Mouse (Mus musculus) lung, adult 2 months (tissue): Measurements from ENCODE around the gene Eif2ak2. TPM values are rescaled to one million over a fixed set of nuclear protein-coding genes. Genes with fewer than 3 reads are reported as not detected.

Experiments used
- DNase-seq: peaks from one replicate; pipeline ENCODE4 v3.0.0; 2022
- H3K4me1 ChIP-seq: fragments of 200-500 bp; 2 replicates; pipeline ENCODE4 v1.6.1; 2011; ENCODE audit warnings: low read length; ENCODE audit not compliant: control insufficient read depth, insufficient read depth
- H3K4me3 ChIP-seq: fragments of 200-500 bp; replicated peaks from 2 replicates; pipeline ENCODE3; 2011; ENCODE audit warnings: low read depth, mild to moderate bottlenecking, control low read depth, low read length; ENCODE audit errors: extremely low read depth
- CTCF ChIP-seq: fragments of 200-500 bp; IDR thresholded peaks from 2 replicates; pipeline ENCODE4 v1.5.1; 2011; ENCODE audit warnings: mild to moderate bottlenecking, low read length, control low read depth; ENCODE audit not compliant: insufficient read depth
- POLR2A ChIP-seq: fragments of 200-500 bp; IDR thresholded peaks from 2 replicates; pipeline ENCODE4 v1.6.1; 2011; ENCODE audit warnings: low read depth, mild to moderate bottlenecking, control low read depth, low read length, borderline replicate concordance; ENCODE audit errors: extremely low read depth
- WGBS: fragments of 180-500 bp; shearing (Covaris S2); methylation state at CpG from one replicate; pipeline ENCODE4 v1.1.7; 2018; 5-methylcytosine and 5-hydroxymethylcytosine counted together
- polyA plus RNA-seq: library from polyadenylated mRNA; depleted of rRNA; stranded (reverse); fragments of >200 nt; gene quantifications from 2 replicates; pipeline ENCODE4 v1.2.3, GENCODE M21; 2012; rRNA removed

Eif2ak2 gene
- polyA plus RNA-seq, 1 experiment = 7.5 TPM

DNA sequence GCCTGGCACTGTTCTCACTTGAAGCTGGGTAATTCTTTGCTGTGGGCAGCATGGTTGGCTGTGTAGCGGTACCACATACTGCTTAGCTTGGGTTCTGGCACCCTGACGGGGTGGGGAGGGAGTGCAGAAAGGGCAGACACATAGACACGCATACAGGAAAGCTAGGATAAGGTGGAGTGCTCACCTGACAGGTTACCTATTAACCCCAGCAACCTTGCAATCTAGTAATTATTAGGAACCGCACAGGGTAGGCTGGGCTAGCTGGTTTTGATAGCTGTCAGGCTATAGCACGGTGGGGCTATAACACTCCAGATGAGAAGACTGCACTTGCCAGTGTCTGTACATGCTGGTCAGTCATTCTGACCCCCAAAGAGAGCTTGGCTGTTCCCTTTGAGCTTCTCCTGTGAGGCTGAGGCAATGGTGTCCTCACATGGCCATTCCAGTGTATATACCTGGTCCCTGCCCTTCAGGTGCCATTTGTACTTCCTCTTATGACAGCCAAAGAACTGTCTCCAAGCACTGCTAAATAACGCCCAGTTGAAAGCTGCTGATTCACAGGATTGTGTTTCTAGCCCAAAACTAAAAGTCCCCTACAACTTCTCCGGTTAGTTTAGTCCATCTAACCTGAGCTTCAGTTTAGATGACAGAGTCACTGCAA is 40.0 kb downstream of the Eif2ak2 start:
- TF ChIP-seq CTCF = no peak
- TF ChIP-seq POLR2A = no peak
- no peak for DNase-seq
- no peak overlapping the region for H3K4me3 ChIP-seq
- H3K4me1 ChIP-seq = no peaks in the 10 kb centered on the region
- WGBS = 85% methylated on average over 7 of the region's 7 CpGs

- peak overlapping the region; percentile 77 for H3K4me3 ChIP-seq
- 21% methylated on average over 2 of the region's 2 CpGs for WGBS
- H3K4me1 ChIP-seq = no peaks in the 10 kb centered on the region
- no peak for TF ChIP-seq POLR2A
- no peak for TF ChIP-seq CTCF
- DNase-seq = no peak
These were observed 46.3 kb downstream of the Eif2ak2 start for GRCm38 (mm10) chr17:78836056-78836455.

GRCm38 (mm10) chr17:78834856-78835835 is 47.2 kb downstream of the Eif2ak2 start, which contains the start of the genes Heatr5b and Gpatch11:
Gene Heatr5b (minus strand): TSS chr17:78835364.
Gene Gpatch11 (plus strand): TSS chr17:78835567.
- Histone ChIP-seq H3K4me1 (no peaks in the 10 kb centered on the region), H3K4me3 (peak within 1 kb of the TSS; percentile 85)
- WGBS = under 1% methylated on average over 81 of the region's 81 CpGs
- peak; percentile 94 for DNase-seq
- TF ChIP-seq POLR2A (peak; percentile 85; the same call in 1 of the 2 replicates), CTCF (no peak)

GRCm38 (mm10) chr17:78824346-78824745 is 58.0 kb downstream of the Eif2ak2 start:
- no peak for DNase-seq
- 81% methylated on average over 13 of the region's 13 CpGs for WGBS
- Histone ChIP-seq H3K4me1 (no peaks in the 10 kb centered on the region), H3K4me3 (no peak overlapping the region)
- TF ChIP-seq POLR2A = no peak
- no peak for TF ChIP-seq CTCF

GRCm38 (mm10) chr17:78809582-78809981 is 72.8 kb downstream of the Eif2ak2 start:
- TF ChIP-seq CTCF = no peak
- TF ChIP-seq POLR2A = no peak
- Histone ChIP-seq H3K4me1 (no peaks in the 10 kb centered on the region), H3K4me3 (no peak overlapping the region)
- WGBS = 92% methylated on average over 3 of the region's 3 CpGs
- no peak for DNase-seq

DNA sequence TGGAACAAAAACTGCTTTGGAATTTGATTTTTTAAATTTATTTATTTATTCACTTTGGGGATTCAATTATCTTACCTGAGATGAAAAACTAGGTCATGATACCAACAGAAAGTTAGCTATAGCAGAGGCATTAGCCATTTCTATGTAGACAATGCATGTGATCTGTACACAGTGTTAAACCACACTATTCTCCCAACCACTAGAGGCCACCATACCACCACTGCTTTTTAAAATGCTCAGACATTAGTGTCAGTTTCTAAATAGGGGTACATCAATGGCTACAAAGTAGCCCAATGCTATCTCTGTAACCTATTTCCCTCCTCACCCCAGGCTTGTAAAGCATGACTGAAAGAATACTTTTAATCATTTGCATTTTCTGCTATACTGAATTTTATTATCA is 73.4 kb downstream of the Eif2ak2 start:
- H3K4me3 ChIP-seq = no peak overlapping the region
- no peak for DNase-seq
- TF ChIP-seq POLR2A (no peak), CTCF (no peak)
- no peaks in the 10 kb centered on the region for H3K4me1 ChIP-seq

Other genes starting within 250 kb of the Eif2ak2 start
- gene Strn, start 145.4 kb downstream of the Eif2ak2 start, polyA plus RNA-seq = 7.2 and 9.6 TPM in 2 replicates
- 17.7 and 24.2 TPM in 2 replicates for gene Heatr5b, start 47.2 kb downstream of the Eif2ak2 start, polyA plus RNA-seq
- gene Gpatch11, start 47.0 kb downstream of the Eif2ak2 start, polyA plus RNA-seq = 7.3 and 12.6 TPM in 2 replicates
- not detected in 2 replicates for gene Sult6b1, start 24.4 kb upstream of the Eif2ak2 start, polyA plus RNA-seq
- 4.0 and 7.4 TPM in 2 replicates for gene Cebpzos, start 33.9 kb upstream of the Eif2ak2 start, polyA plus RNA-seq
- 3.2 and 6.0 TPM in 2 replicates for gene Cebpz, start 54.5 kb upstream of the Eif2ak2 start, polyA plus RNA-seq
- 4.9 and 9.2 TPM in 2 replicates for gene Ndufaf7, start 54.6 kb upstream of the Eif2ak2 start, polyA plus RNA-seq
- 11.7 and 19.0 TPM in 2 replicates for gene Prkd3, start 138.2 kb upstream of the Eif2ak2 start, polyA plus RNA-seq
- gene Qpct, start 169.3 kb upstream of the Eif2ak2 start, polyA plus RNA-seq = 4.7 and 6.1 TPM in 2 replicates